Mouse (Mus musculus) lung, postnatal 10 days (tissue): ENCODE results near the gene Gpr155.

Source experiments
- DNase-seq: peaks from one replicate; pipeline ENCODE4 v3.0.0; 2021

Gene Gpr155

GRCm38 (mm10) chr2:73386356-73387046 is at the start of gene Gpr155:
Gene Gpr155, minus strand, starts transcription at chr2:73386572.
- peak; percentile 100 for DNase-seq

- no peak for DNase-seq
Observed at GRCm38 (mm10) chr2:73435847-73436246, 49.5 kb upstream of the Gpr155 start.

GRCm38 (mm10) chr2:73431959-73432396 is 45.6 kb upstream of the Gpr155 start:
- DNase-seq, result peak; percentile 55

GRCm38 (mm10) chr2:73428803-73429468 is 42.6 kb upstream of the Gpr155 start:
- no peak for DNase-seq

- DNase-seq, result peak; percentile 67
Observed at GRCm38 (mm10) chr2:73427293-73427692, 40.9 kb upstream of the Gpr155 start.

GRCm38 (mm10) chr2:73425822-73426221 is 39.5 kb upstream of the Gpr155 start:
- DNase-seq, result peak; percentile 22

DNA sequence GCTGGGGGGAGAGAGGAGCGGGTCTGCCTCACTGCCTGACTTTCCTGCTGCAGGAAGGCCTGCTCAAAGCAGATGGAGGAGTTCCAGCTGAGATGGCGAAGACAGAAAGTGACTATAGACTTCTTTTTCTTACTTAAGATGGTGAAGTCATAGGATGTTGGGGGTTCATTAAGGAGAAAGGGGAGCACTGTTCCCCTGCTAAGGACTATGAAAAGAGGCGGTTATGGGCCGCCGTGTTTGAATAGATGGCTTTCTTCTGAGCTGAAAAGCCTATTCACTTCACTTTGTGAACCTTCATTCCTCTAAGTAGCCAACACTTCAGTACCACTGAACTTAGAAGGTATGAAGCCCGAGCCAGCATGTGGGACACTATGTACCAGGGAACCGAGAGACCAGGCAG is 33.4 kb upstream of the Gpr155 start:
- no peak for DNase-seq

GRCm38 (mm10) chr2:73419285-73419684 is 32.9 kb upstream of the Gpr155 start:
- DNase-seq, result peak; percentile 66

DNA sequence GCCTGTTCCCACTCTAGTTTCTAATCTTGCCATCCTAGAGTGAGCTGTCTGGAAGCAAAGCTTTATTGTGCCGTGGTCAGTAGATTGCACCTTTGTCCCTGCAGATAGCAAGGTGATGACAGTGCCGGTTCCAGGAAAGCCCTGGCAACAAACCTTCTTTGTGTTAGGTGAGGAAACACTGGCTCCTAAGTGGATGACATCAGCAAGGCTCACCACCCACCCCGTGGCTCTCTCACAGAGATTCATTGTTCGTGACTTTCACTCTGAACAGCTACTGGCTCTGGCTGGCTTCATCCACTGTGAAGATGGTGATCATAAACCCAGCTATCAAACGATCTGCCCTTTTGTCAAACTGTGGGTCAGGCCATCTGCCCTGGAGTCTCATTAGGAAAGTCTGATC is 29.5 kb upstream of the Gpr155 start:
- DNase-seq, result no peak

DNA sequence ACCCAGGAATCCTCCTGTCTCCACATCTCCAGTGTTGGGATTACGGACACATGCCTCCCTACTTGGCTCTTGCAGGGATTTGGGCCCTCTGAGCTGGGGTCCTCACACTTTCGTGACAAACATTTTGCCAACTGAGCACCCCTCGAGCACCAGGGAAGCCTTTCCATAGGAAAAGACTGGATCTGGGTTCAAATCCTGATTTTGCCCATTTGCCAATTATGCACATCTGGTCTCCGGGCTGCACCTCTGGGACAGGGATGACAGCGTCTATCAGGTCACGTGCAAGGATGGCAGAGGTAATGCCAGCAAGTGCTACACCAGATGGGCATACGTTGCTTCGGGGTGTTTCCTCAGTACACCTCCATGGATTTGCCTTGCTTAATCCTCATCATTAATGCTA is 23.7 kb upstream of the Gpr155 start:
- DNase-seq, result no peak

GRCm38 (mm10) chr2:73407662-73408061 is 21.3 kb upstream of the Gpr155 start:
- DNase-seq, result no peak

GRCm38 (mm10) chr2:73406336-73406915 is 20.1 kb upstream of the Gpr155 start:
- no peak for DNase-seq

GRCm38 (mm10) chr2:73404980-73405379 is 18.6 kb upstream of the Gpr155 start:
- DNase-seq, result no peak

DNA sequence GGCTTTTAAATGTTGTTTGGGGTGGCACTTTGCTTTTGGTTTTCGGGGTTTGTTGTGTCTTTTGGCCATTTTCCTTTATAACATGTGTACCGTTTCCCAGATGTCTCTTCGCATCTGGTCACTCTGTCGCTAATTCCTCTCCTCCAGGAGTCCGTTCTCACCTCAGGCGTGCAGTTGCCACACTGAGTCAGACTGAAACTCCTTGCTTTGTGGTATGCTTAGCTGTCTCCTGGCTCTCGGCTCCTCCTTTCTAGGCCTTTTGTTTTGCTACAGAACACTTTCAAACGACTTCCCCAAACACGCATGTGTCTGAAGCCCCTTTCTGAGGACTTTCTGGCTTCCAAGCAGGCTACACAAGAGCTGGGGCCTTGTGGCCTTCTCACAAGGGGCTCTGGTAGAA is 18.1 kb upstream of the Gpr155 start:
- no peak for DNase-seq

GRCm38 (mm10) chr2:73403385-73404013 is 17.1 kb upstream of the Gpr155 start:
- no peak for DNase-seq

GRCm38 (mm10) chr2:73401689-73402088 is 15.3 kb upstream of the Gpr155 start:
- DNase-seq, result no peak

DNA sequence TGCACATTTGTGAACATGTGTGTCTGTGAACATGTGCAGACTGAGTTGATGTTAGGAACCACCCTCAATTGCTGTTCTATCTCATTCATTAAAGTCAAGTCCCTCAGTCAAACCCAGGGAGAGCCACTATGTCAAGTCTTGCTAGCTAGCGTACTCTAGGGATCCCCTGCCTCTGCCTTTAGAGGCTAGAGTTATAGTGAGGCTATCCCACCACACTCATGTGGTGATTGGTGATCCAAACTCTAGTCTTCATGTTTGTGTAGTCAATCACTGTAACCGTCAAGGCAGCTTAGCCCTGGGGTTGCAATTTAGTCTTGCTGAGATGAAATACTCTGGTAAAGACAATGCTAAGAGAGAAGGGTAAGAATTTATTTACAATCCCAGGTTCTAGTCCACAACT is 11.1 kb upstream of the Gpr155 start:
- DNase-seq, result no peak

GRCm38 (mm10) chr2:73396828-73397325 is 10.5 kb upstream of the Gpr155 start:
- DNase-seq, result no peak

- DNase-seq, result peak; percentile 15
Observed at GRCm38 (mm10) chr2:73395516-73395915, 9.1 kb upstream of the Gpr155 start.

GRCm38 (mm10) chr2:73394476-73394875 is 8.1 kb upstream of the Gpr155 start:
- no peak for DNase-seq

DNA sequence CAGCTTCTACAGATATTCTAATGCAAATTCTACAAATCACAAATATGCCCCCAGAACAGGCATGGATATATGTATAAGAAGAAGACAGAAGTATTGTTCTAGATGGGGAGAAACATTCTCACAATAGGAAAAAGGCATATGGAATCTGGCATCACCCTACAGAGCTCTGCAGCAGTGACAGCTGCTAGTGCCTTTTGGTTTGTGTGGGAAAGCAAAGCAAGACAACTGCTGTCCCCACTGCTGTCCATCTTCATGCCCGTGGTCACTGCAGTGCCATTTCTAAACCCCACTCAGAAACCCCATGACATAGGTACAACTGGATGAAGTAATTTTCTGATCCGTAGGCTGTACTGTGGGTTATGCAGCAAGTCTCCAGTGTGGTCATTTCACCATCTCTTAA is 6.4 kb upstream of the Gpr155 start:
- DNase-seq, result no peak

DNA sequence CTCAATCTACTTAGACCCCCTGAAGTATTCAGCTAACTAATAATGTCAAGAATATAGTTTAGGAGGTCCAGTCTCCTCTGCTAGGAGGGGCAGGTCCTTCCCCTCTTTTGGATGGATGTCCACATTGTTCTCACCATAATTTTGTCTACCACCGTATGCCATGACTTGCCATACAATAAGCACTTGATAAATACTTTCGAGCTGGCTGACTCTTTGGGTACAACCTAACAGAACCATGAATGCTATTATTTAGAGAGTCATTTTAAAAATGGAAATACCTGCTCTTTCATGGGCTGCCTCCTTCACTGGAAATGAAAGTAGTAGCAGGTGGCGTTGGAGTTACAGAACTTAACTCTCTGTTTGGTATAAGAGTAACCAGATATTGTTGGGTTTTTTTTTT is 3.6 kb upstream of the Gpr155 start:
- DNase-seq, result no peak

- DNase-seq, result no peak
Observed at GRCm38 (mm10) chr2:73387806-73388205, 1.4 kb upstream of the Gpr155 start.
